Mouse (Mus musculus) E14TG2a.4 (cell line): ENCODE results near the gene Hes7.
"Not testable (repeated sequence)": the region's sequence is repeated elsewhere in the genome, so short reads cannot be mapped to it uniquely, and the experiment has no call there.

Source experiments
- H3K27me3 ChIP-seq: 2 replicates; pipeline ENCODE4 v1.6.1; 2014; ENCODE audit warnings: low read length, control low read depth; ENCODE audit not compliant: insufficient read depth
- H3K36me3 ChIP-seq: 2 replicates; pipeline ENCODE4 v1.6.1; 2014; ENCODE audit warnings: low read length, control low read depth; ENCODE audit not compliant: insufficient read depth
- H3K4me1 ChIP-seq: replicated peaks from 2 replicates; pipeline ENCODE4 v1.6.1; 2014; ENCODE audit warnings: low read depth, low read length, control low read depth
- H3K4me3 ChIP-seq: replicated peaks from 2 replicates; pipeline ENCODE4 v1.5.1; 2014; ENCODE audit warnings: mild to moderate bottlenecking, low read length
- H3K9me3 ChIP-seq: 2 replicates; pipeline ENCODE4 v1.6.1; 2014; ENCODE audit warnings: low read length, control low read depth
- CTCF ChIP-seq: conservative IDR thresholded peaks from 2 replicates; pipeline ENCODE4 v1.5.1; 2014; ENCODE audit warnings: low read length
- NANOG ChIP-seq: IDR thresholded peaks from 2 replicates; pipeline ENCODE4 v1.6.1; 2014; ENCODE audit warnings: borderline replicate concordance, low read length, mixed read lengths
- POU5F1 ChIP-seq: IDR thresholded peaks from 2 replicates; pipeline ENCODE4 v1.6.1; 2014; ENCODE audit warnings: low read length, borderline replicate concordance

The Hes7 gene

DNA sequence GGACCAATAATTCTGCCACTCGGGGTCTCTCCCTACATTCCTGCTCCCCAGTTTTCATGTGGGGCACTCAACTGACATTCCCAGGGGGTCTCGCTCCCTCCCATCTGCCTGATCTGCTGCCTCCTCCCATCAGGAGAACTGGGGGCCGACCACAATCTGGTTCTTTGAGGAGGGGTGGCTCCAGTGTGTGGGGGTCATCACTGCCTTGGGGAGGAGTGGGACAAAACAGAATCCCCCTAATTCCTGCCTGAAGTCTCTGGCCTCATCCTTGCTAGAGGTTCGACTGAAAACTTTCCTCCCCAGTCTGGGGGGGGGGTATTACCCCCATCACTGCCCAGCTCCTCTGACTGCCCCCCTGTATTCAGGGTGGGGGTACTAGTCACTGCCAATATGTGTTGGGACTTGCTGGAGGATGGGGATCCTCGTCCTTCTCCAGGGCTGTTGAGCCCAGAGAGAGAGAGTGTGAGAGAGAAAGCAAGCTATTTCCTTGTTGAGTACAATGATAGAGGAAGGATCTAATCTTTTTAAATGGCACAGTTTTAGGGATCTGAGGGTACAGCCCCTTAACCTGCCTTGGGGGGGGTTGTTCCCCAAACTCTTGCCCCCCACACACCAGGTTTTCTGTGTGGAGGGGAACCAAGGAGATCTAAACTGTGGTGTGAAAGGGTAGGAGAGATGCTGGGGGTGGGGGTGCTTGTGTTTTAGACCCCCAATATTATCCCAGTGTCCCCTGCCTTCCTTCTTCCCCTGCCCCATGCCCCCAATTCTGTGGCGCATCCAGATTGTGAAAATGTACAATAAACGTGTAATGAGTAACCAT, 28.4 kb upstream of the Hes7 start:
- TF ChIP-seq CTCF: no peak
- Histone ChIP-seq H3K27me3 (no peaks in the 10 kb centered on the region), H3K9me3 (no peaks in the 10 kb centered on the region), H3K4me1 (peaks cover 79% of the 10 kb centered on the region), H3K36me3 (peaks cover 36% of the 10 kb centered on the region), H3K4me3 (no peak overlapping the region)

DNA sequence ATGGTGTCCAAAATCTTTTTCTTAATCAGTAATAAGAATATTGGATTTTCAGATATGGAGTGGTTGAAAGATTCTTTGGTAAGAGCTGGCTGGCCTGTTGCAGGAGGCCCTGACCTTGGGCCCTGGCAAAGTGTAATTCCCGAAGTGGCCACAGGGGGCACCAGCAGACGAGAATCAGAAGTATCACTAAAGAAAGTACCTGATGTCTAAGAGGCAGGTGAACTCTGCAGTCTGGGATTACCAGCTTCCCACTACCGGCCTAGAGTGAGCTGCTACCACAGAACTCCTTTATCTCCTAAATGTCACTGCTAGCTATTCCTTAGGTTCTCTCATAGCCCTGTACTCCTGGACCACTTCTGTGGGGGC, 27.8 kb upstream of the Hes7 start:
- Histone ChIP-seq H3K27me3 (no peaks in the 10 kb centered on the region), H3K36me3 (peaks cover 36% of the 10 kb centered on the region), H3K4me3 (no peak overlapping the region), H3K4me1 (peaks cover 79% of the 10 kb centered on the region), H3K9me3 (no peaks in the 10 kb centered on the region)
- TF ChIP-seq NANOG (no peak), CTCF (peak; percentile 95), POU5F1 (no peak)

DNA sequence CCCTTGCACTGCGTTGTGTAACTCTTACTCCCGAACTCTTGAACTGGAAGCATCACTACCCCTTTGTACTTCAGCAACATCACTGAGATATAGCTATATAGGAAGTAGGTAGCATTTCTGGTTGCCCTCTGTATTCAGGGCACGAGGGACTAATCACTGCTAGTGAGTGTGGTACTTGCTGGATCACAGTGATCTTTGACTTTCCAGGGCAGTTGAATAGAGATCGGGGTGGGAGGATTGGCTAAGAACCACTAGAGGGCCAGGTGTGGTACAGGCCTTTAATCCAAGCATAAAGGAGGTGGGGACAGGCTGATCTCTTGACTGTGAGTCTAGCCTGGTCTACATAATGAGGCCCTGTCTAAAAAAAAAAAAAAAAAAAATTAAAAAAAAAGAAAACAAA, 27.3 kb upstream of the Hes7 start:
- Histone ChIP-seq H3K9me3 (no peaks in the 10 kb centered on the region), H3K4me1 (peaks cover 79% of the 10 kb centered on the region), H3K4me3 (no peak overlapping the region), H3K36me3 (peaks cover 36% of the 10 kb centered on the region), H3K27me3 (no peaks in the 10 kb centered on the region)
- TF ChIP-seq CTCF (peak; percentile 14; the same call in 1 of the 2 replicates), POU5F1 (no peak)

DNA sequence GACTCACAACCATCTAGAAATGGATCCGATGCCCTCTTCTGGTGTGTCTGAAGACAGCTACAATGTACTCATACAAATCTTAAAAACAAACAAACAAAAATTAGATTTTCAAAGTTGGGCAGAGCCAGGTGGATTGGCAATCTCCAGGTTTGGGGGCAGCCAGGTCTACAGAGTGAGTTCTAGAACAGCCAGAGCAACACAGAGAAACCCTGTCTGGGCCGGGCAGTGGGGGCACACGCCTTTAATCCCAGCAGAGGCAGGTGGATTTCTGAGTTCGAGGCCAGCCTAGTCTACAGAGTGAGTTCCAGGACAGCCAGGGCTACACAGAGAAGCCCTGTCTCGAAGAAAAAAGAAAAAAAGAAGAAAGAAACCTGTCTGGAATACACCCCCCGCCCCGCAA, 26.3 kb upstream of the Hes7 start:
- H3K4me3 ChIP-seq, H3K27me3 ChIP-seq, H3K9me3 ChIP-seq: not testable (repeated sequence)
- Histone ChIP-seq H3K4me1 (peaks cover 84% of the 10 kb centered on the region), H3K36me3 (peaks cover 36% of the 10 kb centered on the region)

DNA sequence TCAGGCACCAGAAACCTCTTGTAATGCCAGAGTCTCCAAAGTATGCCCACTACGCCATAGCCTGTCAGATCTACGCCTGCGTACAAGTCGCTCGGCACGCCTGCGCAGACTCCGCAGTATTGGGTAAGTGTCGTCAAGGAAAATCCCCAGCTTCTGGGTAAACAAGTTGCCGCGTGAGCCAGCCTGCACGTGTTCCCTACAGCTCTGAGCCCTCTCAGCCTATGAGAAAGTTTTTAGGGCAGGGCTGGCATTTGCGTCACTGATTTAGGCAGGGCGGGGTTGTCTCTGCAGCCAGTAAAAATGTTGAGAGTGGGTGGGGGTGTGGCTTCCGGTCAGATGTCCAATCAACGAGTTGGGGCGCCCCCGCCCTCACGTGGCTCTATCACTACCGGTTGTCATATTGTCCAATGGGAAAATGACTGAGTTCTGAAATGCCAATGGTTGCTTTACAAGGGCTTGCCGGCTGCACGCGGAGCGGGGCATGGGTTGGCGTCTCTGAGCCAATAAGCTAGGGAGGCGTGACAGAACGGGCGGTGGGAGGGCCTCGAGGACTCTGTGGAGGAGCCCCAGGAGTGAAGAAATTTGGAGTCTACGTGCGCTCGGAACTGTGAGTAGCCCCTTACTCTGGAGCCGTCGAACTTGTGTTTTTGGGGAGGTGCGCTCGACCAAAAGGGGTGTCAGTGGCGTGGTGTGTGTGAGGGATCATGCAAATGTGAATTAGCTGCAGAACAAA, 25.3 kb upstream of the Hes7 start, which contains the start of gene Per1:
Gene Per1 (plus strand): TSS at position 521 of the 733 bp plus-strand sequence.
- Histone ChIP-seq H3K4me3 (peak within 1 kb of the TSS; percentile 87), H3K36me3 (peaks cover 29% of the 10 kb centered on the region), H3K4me1 (peaks cover 85% of the 10 kb centered on the region), H3K9me3 (no peaks in the 10 kb centered on the region), H3K27me3 (no peaks in the 10 kb centered on the region)
- TF ChIP-seq POU5F1: no peak
- no peak for TF ChIP-seq CTCF
- no peak for TF ChIP-seq NANOG

DNA sequence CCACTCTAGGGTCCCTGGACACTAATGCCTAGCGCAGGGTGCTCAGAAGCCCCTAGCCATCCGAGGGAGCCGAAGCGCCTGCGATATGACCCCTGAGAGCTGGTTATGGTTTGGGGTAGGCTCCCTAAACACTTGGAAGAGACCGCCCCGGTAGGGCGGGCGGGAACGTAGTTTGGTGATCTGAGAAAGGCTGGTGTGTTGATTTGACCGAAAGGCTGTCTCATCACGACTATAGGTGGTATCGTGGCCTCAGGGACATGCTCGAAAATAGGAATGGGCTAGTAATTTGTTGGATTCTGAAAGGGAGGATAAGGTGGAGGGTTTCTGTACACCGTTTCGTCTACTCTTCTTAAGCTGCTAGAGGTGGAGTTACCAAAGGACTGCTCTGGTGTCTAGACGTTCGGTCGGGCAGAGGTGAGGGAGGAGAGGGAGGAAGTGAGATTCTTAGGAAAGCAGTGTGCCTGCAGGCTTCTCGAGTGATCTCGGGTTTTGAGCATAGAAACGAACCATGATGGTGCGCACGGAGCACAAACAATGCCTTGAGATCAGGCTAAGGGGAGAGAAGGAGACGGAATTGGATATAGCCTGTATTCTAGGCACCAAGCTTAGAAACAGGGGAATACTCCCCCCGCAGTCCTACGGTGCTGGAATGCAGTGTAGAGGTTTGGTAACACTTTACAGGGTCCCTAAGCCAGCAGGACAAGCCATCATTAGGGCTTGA, 24.5 kb upstream of the Hes7 start:
- Histone ChIP-seq H3K9me3 (no peaks in the 10 kb centered on the region), H3K4me1 (peaks cover 84% of the 10 kb centered on the region), H3K27me3 (no peaks in the 10 kb centered on the region), H3K36me3 (peaks cover 25% of the 10 kb centered on the region), H3K4me3 (peak overlapping the region; percentile 87)
- TF ChIP-seq NANOG (no peak), POU5F1 (no peak), CTCF (no peak)

DNA sequence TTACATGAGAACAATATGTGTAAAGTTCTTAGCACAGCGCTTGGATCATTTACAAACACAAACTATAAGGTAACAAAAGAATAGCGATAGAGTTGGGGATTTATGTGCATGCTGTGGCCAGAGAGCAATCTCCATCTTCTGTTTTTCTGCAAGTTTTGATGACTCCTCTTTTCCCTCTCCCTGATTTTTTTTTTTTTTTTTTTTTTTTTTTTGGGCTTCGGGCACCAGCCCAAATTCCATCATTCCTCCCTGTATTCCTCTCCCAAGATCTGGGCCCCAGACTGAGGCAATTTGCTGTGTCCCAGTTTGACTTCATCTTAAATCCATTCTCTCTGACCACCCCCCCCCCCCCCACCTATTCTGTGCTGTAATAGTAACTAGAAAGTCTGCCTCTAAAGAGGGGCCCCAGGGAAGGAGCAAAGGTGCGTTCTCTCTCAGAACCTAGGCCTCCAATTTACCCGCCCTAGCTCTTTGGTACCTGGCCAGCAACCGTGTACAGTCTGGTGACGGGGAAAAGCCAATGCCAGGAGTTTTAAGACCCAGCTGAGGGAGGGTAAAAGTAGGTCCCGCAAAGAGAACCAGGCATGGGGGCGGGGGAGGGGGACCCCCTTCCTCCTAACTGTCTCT, 23.7 kb upstream of the Hes7 start:
- Histone ChIP-seq H3K36me3 (peaks cover 25% of the 10 kb centered on the region), H3K4me1 (peaks cover 77% of the 10 kb centered on the region), H3K9me3 (no peaks in the 10 kb centered on the region), H3K4me3 (peak overlapping the region; percentile 87), H3K27me3 (no peaks in the 10 kb centered on the region)
- no peak for TF ChIP-seq NANOG
- TF ChIP-seq CTCF: no peak
- no peak for TF ChIP-seq POU5F1
